Mouse (Mus musculus) heart, postnatal 0 days (tissue): ENCODE measurements at regions not wholly inside any gene's neighbourhood (a gene's known extent, or its start where the extent isn't known, plus 50 kb on each side); places are given as distances from the start of the nearest gene placed in this dataset.

ENCODE experiments used
- CTCF ChIP-seq: IDR thresholded peaks from 2 replicates; pipeline ENCODE4 v1.5.1; 2016; ENCODE audit warnings: antibody characterized with exemption, control low read depth, low read depth
- EP300 ChIP-seq: IDR thresholded peaks from 2 replicates; pipeline ENCODE4 v1.6.1; 2016; ENCODE audit warnings: antibody characterized with exemption, low read depth

DNA sequence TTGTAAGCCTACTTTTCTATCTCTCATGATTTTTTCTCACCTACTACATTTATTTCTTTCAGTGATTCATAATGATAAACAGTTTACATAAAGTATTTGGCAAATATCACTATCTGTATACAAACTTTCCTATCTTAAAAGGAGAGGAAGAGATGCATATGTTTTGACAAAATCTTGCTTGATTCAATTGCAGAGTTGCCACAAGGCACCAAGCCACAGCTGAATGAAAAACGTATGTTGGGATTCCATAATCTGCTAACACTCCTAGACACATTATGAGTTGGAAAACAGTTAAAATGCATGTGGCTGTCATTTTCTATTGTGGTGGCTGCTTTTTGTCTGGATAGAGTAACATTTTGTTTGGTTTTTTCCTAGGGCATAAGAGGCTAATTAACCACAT, 98.5 kb downstream of the 4933402N22Rik start:
- no peak for TF ChIP-seq CTCF
- no peak for TF ChIP-seq EP300
